Mouse (Mus musculus): ENCODE results near the gene Sgms2. TPM values are rescaled to one million over a fixed set of nuclear protein-coding genes. Genes with fewer than 3 reads are reported as not detected.

Gene Sgms2
- total RNA-seq, 1 experiment from 2014 or later, result 0.87 TPM

- no peak for ATAC-seq (replicated peaks; ENCODE audit: low read depth, poor library complexity, severe bottlenecking)
Measured at GRCm38 (mm10) chr3:131318211-131318610, 173.0 kb downstream of the Sgms2 start.

- no peak for ATAC-seq (replicated peaks; ENCODE audit: low read depth, poor library complexity, severe bottlenecking)
Measured at GRCm38 (mm10) chr3:131317126-131317525, 174.1 kb downstream of the Sgms2 start.

DNA sequence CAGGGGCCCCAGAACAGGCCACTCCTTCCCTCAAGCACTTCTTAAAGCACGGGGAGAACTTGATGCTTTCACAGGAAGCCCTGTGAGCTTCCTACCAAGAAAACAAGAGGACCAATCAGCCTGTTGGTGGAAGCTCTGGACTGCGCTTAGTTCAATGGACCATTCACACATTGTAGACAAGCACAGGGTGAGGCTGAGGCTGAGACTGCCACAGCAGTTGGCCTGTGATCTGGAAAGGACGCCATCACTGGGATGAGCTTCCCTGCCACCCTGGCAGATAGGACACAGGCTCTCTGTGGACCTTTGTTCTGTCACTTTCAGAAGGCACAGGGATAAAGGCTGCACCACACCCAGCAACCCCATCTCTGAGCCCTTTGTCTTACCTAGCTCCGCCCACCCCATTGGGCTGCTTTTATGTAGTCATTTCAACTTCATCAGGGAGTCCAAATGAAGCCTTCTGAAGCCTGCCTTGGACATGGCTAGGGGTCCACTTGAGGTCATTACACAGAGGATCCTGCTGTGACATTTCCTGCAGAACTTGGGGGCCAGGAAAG is 175.2 kb downstream of the Sgms2 start:
- ATAC-seq (replicated peaks; ENCODE audit: low read depth, poor library complexity, severe bottlenecking), result no peak

DNA sequence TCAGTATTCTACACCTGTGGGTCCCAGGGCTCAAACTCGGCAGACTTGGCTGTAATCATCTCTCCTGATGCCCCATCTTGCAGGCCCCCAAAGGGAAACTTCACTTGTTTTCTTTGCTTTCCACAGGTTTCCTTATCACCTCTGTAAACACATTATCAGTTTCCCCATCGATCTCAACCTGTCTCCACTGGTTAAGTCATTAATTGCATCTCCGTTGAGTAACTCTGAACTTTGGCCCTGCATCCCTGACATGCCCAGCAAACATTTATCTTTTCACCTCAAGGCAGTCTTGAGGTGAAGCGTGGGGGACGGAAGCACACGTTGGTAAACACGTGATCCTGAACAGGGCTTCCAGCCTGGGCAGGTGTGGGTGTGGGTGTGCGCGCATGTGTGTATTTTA is 178.9 kb downstream of the Sgms2 start:
- no peak for ATAC-seq (replicated peaks; ENCODE audit: low read depth, poor library complexity, severe bottlenecking)

DNA sequence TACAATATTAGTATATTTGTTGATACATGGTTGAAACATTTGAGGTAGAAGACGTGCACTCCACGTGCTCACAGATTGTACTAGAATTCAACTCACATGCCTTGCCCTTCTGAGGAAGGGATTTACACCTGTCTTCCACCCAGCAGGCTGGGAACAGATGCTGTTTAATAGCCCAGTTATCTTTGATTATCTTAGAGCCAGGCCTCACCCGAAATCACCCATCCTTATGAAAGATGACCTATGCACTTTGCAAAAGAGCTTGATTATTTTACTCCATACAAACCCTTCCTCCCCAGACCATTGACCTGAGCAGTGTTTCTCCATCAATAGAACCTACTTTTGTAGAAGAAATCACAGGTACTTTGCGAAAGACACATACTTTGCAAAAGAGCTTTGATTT is 180.6 kb downstream of the Sgms2 start:
- no peak for ATAC-seq (replicated peaks; ENCODE audit: low read depth, poor library complexity, severe bottlenecking)

GRCm38 (mm10) chr3:131307811-131308210 is 183.4 kb downstream of the Sgms2 start:
- no peak for ATAC-seq (replicated peaks; ENCODE audit: low read depth, poor library complexity, severe bottlenecking)

DNA sequence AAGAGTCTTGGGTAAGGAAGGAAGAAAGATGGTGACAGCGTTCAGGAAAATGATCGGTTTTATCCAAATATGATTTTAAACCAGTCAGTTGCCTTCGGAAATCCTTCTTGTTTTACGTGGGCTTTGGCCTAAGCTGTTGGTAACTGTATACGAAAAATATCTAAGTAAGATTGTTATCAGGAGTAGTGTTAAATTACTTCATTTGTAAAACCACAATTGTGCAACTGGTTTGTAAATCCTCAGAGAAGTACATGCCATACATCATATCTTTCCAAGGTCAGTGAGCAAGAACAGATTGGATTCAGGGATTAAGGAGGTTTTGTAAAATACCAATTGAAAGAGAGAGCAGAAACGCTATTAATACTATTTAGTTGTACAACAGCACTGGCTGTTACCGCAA is 185.0 kb downstream of the Sgms2 start:
- ATAC-seq (replicated peaks; ENCODE audit: low read depth, poor library complexity, severe bottlenecking), result no peak

GRCm38 (mm10) chr3:131303320-131303714 is 187.9 kb downstream of the Sgms2 start:
- ATAC-seq (replicated peaks; ENCODE audit: low read depth, poor library complexity, severe bottlenecking), result peak; percentile 23

DNA sequence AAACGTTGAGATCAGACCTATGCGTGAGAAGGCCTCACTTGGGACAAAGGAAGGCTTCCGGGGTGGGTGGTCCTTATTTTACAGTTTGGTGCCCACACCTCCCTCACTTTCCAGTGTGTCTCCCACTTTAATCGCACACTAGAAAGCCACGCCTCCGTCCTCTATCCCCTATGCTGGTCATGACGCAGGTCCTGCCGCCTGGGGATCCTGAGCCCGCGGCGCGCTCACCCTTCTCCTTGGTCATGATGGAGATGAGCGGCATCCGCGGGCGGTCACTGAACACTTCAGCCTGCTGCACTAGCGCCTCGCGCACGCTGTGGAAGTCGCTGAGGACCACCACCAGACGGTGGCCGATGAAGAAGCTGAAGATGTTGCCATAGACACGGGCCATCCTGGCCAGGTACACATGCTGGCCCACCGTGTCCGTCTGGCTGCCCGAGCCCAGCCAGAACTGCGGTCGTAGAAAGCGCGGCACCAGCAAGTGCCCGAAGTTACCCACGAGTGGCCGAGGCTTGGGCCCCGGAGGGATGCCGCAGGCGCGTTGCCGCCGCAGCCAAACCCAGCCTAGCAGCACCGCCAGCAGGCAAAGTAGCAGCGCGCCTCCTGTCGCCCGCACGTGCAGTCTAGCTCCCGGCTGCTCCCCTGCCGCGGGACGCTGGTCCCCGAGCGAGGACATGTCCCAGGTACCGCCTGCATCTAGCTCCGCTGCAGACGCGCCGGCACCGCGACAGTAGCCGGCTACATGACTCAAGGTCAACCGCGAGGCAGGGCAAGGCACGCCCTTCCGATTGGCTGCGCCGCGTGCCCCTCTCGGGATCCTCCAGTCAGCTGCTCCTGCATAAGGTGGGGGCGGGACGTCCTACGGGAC is 188.5 kb downstream of the Sgms2 start, which contains the start of gene Cyp2u1:
Cyp2u1 (minus strand) TSS at position 776 of the 868 bp plus-strand sequence.
- ATAC-seq (replicated peaks; ENCODE audit: low read depth, poor library complexity, severe bottlenecking), result peak; percentile 98

DNA sequence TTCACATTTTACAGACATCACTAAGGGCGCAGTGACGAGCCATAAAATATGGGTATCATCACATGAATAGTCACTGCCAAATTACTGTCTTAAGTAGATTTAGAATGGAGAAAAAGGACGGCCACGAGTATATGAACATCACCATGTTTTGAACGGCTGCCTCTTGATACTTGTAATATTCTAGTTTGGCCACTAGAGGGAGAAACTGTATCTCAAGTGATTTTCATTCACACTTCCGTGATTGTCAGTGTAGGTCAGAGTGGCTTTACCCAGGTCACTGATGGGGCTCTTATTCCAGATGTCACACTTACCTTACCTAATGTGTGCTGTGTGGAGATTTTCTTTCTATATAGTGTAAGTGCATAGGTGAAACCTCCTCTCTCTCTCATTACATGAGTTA is 191.3 kb downstream of the Sgms2 start:
- peak; percentile 37 for ATAC-seq (replicated peaks; ENCODE audit: low read depth, poor library complexity, severe bottlenecking)

- ATAC-seq (replicated peaks; ENCODE audit: low read depth, poor library complexity, severe bottlenecking), result no peak
Measured at GRCm38 (mm10) chr3:131299078-131299477, 192.1 kb downstream of the Sgms2 start.

DNA sequence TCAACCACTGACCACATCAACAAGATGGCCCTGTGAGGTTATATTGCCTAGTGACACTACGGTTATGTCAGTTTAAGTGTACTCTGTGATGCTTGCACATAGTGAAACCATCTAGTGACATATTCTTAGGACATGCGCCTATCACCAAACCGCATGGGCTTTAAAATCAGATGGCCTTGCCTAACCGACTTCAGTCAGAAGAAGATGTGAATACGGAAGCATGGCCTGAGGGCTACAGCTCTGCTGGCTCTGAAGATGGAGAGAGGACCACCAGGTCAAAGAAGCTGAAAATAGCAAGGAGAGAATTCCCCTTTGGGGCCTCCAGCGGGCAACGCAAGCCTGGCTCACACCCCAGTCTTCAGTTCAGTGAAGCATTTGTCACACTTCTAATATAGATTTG is 194.3 kb downstream of the Sgms2 start:
- ATAC-seq (replicated peaks; ENCODE audit: low read depth, poor library complexity, severe bottlenecking), result no peak

GRCm38 (mm10) chr3:131295513-131296200 is 195.6 kb downstream of the Sgms2 start:
- peak; percentile 76 for ATAC-seq (replicated peaks; ENCODE audit: low read depth, poor library complexity, severe bottlenecking)

- no peak for ATAC-seq (replicated peaks; ENCODE audit: low read depth, poor library complexity, severe bottlenecking)
Measured at GRCm38 (mm10) chr3:131294503-131294902, 196.7 kb downstream of the Sgms2 start.

- ATAC-seq (replicated peaks; ENCODE audit: low read depth, poor library complexity, severe bottlenecking), result no peak
Measured at GRCm38 (mm10) chr3:131292959-131293358, 198.3 kb downstream of the Sgms2 start.

DNA sequence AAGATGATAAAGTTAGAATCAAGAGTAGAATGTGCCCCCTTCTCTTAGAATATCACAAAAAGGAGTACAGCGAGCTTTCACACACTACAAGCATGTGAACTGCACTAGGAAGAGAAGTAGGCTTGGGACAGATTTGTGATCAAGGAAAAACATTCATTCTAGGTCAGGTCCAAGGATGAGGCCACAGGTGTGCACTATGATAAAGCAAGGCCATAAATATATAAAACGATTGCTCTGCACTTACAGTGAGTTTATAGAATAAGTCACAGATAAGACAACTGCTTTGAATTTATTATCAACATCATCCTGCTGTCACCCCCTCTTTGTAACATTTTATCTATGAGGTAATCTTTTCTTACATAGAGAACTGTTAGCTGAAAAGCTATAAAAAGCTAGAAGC is 198.9 kb downstream of the Sgms2 start:
- no peak for ATAC-seq (replicated peaks; ENCODE audit: low read depth, poor library complexity, severe bottlenecking)

DNA sequence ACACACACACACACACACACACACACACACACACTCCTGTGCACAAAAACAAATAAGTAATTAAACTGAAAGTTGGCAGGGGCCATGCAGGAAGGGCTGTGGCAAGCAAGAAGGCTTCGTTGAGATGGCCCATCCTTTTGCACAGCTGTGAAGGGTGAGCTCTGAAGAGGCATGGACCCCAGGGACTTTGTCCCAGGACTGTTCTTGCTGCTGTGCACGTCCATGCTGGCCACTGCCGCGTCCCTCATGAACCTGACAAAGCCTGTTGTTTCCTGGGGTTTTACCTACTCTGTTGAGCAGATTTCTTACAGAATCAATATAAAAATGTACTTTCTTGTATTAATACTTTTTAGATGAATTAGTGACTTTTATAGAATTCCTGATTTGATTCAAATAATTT is 199.3 kb downstream of the Sgms2 start:
- ATAC-seq (replicated peaks; ENCODE audit: low read depth, poor library complexity, severe bottlenecking), result no peak

- ATAC-seq (replicated peaks; ENCODE audit: low read depth, poor library complexity, severe bottlenecking), result no peak
Measured at GRCm38 (mm10) chr3:131274151-131274550, 217.1 kb downstream of the Sgms2 start.

- ATAC-seq (replicated peaks; ENCODE audit: low read depth, poor library complexity, severe bottlenecking), result peak; percentile 19
Measured at GRCm38 (mm10) chr3:131272374-131273100, 218.7 kb downstream of the Sgms2 start.

Measured in common myeloid progenitor, adult 5-6 weeks (primary cell).